ENCODE assay signal across 9 mouse cellular contexts in genomic region chr11:72052636-72053035, GRCm38 (mm10). TPM values are rescaled to one million over a fixed set of nuclear protein-coding genes. Genes with fewer than 3 reads are reported as not detected.
A peak's percentile ranks its signal among the peaks of the same experiment; 100 is the strongest.
DNase-seq lines count a peak whose midpoint lies in the region; ATAC-seq and TF ChIP-seq lines count a peak whose summit lies in the region.
"Had no signal": no experiment of that assay in that cellular context is flagged by ENCODE, and none has a peak within 500 bp of the region (broad histone marks: within the 10 kb centered on the region; RNA-seq: fewer than 3 reads in every experiment).

No protein-coding gene starts in this region.

- peak; percentile 90 for DNase-seq in CH12.LX (ENCODE audit: extremely low read depth)
- DNase-seq in MN1 (ENCODE audit: low spot score), result peak; percentile 68
- peak; percentile 77 for DNase-seq in cerebellum, adult 9-11 months
- DNase-seq in frontal cortex, postnatal 14 days (ENCODE audit: low spot score in 2 of 2), result peak; percentile 60 to 73
- peak; percentile 63 to 86 for DNase-seq in kidney, postnatal 36 days
- peak; percentile 67 to 75 for DNase-seq in lung, adult 18-20 months
- DNase-seq in retina, postnatal 7 days (ENCODE audit: low read depth, low spot score), result peak; percentile 80

- no peak for TF ChIP-seq POLR2A in CH12.LX (IDR thresholded peaks at IDR 0.05; ENCODE audit: low read depth, low read length)

- no peak for TF ChIP-seq EP300 in CH12.LX (IDR thresholded peaks at IDR 0.05; ENCODE audit: low read length)

- in situ Hi-C loops in CH12.LX (cut with MboI; ENCODE audit: low pct_ligation_motif_present, low pct_unique_long_range_greater_than_20kb, low sequenced_read_pairs), result no loop called here

- no peak for ATAC-seq in activated CD4-positive, CD25-positive, alpha-beta regulatory T cell, adult 4 months

- H3K9ac ChIP-seq in CH12.LX (ENCODE audit: insufficient read depth, low read depth), result no peak overlapping the region

- peaks cover 2 to 19% of the 10 kb centered on the region in 2 experiments; a peak in 2 of 4 replicates for H3K4me1 ChIP-seq in CH12.LX (ENCODE audit: control insufficient read depth in 1 of 2, insufficient read depth in 2 of 2)

- TF ChIP-seq CTCF in CH12.LX (conservative IDR thresholded peaks at IDR 0.05 in 1 of 2, IDR thresholded peaks at IDR 0.05 in 1 of 2; ENCODE audit: low read depth in 2 of 2, low read length in 2 of 2), result peak; percentile 97 to 99

- no peak overlapping the region for H3K27ac ChIP-seq in CH12.LX (ENCODE audit: insufficient read depth, low read depth)

- H3K36me3 ChIP-seq in CH12.LX (replicated peaks in 1 of 2; ENCODE audit: control insufficient read depth in 1 of 2, insufficient read depth in 1 of 2, low read length in 1 of 2), result peaks cover 0 to 15% of the 10 kb centered on the region in 2 experiments

- H3K4me2 ChIP-seq in CH12.LX (ENCODE audit: insufficient read depth, low read depth, poor library complexity, severe bottlenecking), result no peak overlapping the region

- H3K9me3 ChIP-seq in CH12.LX (replicated peaks; ENCODE audit: low read length), result no peaks in the 10 kb centered on the region

- peaks cover 16% of the 10 kb centered on the region for H3K27me3 ChIP-seq in CH12.LX (replicated peaks)

- TF ChIP-seq RAD21 in CH12.LX (IDR thresholded peaks at IDR 0.05; ENCODE audit: low read depth, low read length), result peak; percentile 95

- no peaks in the 10 kb centered on the region for H3K79me2 ChIP-seq in CH12.LX (replicated peaks; ENCODE audit: control insufficient read depth, extremely low read depth, insufficient read depth, poor library complexity, severe bottlenecking)

- dilution Hi-C loops in CH12.LX (cut with MboI; ENCODE audit: extremely low pct_ligation_motif_present, extremely low pct_unique_long_range_greater_than_20kb, low sequenced_read_pairs), result no loop called here

- H3K4me3 ChIP-seq in CH12.LX (replicated peaks in 1 of 3; ENCODE audit: low read depth in 2 of 3, low read length in 2 of 3, poor library complexity in 1 of 3), result no peak overlapping the region

TF ChIP-seq in CH12.LX, 34 proteins besides CTCF, POLR2A, EP300 and RAD21:
- TF ChIP-seq JUND (conservative IDR thresholded peaks at IDR 0.05; ENCODE audit: low read depth, low read length) (no peak), PAX5 (IDR thresholded peaks at IDR 0.05; ENCODE audit: low read length) (no peak), USF1 (IDR thresholded peaks at IDR 0.05; ENCODE audit: low read depth, low read length) (no peak), E2F4 (IDR thresholded peaks at IDR 0.05; ENCODE audit: insufficient replicate concordance, low read depth, low read length) (no peak), TCF12 (IDR thresholded peaks at IDR 0.05; ENCODE audit: low read depth, low read length) (no peak), HCFC1 (IDR thresholded peaks at IDR 0.05; ENCODE audit: low read depth, low read length) (no peak), UBTF (IDR thresholded peaks at IDR 0.05; ENCODE audit: low read depth, low read length) (no peak), NELFE (IDR thresholded peaks at IDR 0.05; ENCODE audit: low read depth, low read length) (peak; percentile 54; the same call in 1 of the 2 replicates), MXI1 (IDR thresholded peaks at IDR 0.05; ENCODE audit: low read depth, low read length) (no peak), MAX (IDR thresholded peaks at IDR 0.05; ENCODE audit: low read length) (peak; percentile 95), SIN3A (IDR thresholded peaks at IDR 0.05; ENCODE audit: low read length) (no peak), NRF1 (IDR thresholded peaks at IDR 0.05; ENCODE audit: low read depth, low read length) (no peak), SMC3 (IDR thresholded peaks at IDR 0.05; ENCODE audit: low read depth, low read length) (peak; percentile 92), KAT2A (IDR thresholded peaks at IDR 0.05; ENCODE audit: insufficient replicate concordance, low read length) (no peak), CHD1 (IDR thresholded peaks at IDR 0.05; ENCODE audit: low read depth, low read length) (no peak), ELF1 (IDR thresholded peaks at IDR 0.05; ENCODE audit: low read depth, low read length) (no peak), USF2 (conservative IDR thresholded peaks at IDR 0.05; ENCODE audit: low read depth, low read length) (no peak), BHLHE40 (IDR thresholded peaks at IDR 0.05; ENCODE audit: low read depth, low read length) (peak; percentile 44; the same call in 1 of the 2 replicates), ZKSCAN1 (IDR thresholded peaks at IDR 0.05; ENCODE audit: borderline replicate concordance, low read depth, low read length) (no peak), POLR2AphosphoS2 (IDR thresholded peaks at IDR 0.05; ENCODE audit: low read depth, low read length) (no peak), RCOR1 (conservative IDR thresholded peaks at IDR 0.05; ENCODE audit: low read depth, low read length) (no peak), IRF4 (IDR thresholded peaks at IDR 0.05; ENCODE audit: low read depth, low read length) (peak; percentile 42; the same call in 1 of the 2 replicates), ZNF384 (IDR thresholded peaks at IDR 0.05; ENCODE audit: low read depth, low read length) (no peak), GABPA (IDR thresholded peaks at IDR 0.05; ENCODE audit: insufficient replicate concordance, low read depth, low read length) (no peak), MYC (IDR thresholded peaks at IDR 0.05; ENCODE audit: low read depth, low read length) (peak; percentile 96), ETS1 (conservative IDR thresholded peaks at IDR 0.05; ENCODE audit: low read depth, low read length) (no peak), MAFK (IDR thresholded peaks at IDR 0.05; ENCODE audit: insufficient replicate concordance, low read length) (no peak), TBP (conservative IDR thresholded peaks at IDR 0.05; ENCODE audit: low read depth, low read length) (no peak), JUN (IDR thresholded peaks at IDR 0.05; ENCODE audit: insufficient read depth, low read depth, low read length) (no peak), MEF2A (IDR thresholded peaks at IDR 0.05; ENCODE audit: borderline replicate concordance, low read depth, low read length) (no peak; the same call in 1 of the 2 replicates), CHD2 (IDR thresholded peaks at IDR 0.05; ENCODE audit: low read length) (no peak), ZMIZ1 (IDR thresholded peaks at IDR 0.05; ENCODE audit: low read depth, low read length) (no peak), ZC3H11A (IDR thresholded peaks at IDR 0.05; ENCODE audit: low read depth, low read length) (peak; percentile 43), MAZ (IDR thresholded peaks at IDR 0.05; ENCODE audit: low read depth, low read length) (no peak)
TF ChIP-seq in CH12.LX: peak in this region for 7.

RNA-seq across cellular contexts. Expression of gene Pimreg, which starts 10.8 kb away (rescaled TPM):
- total RNA-seq in CH12.LX (2012; rRNA removed) (22.4 and 26.4 TPM in 2 replicates), CH12.LX (2014; rRNA removed) (49.5 and 52.7 TPM in 2 replicates)
- 27.9 and 28.9 TPM in 2 replicates for polyA plus RNA-seq in CH12.LX (2012; ENCODE audit: insufficient read length, low read depth)
- 1 to 10 TPM; 9.5 to 9.7 TPM for polyA plus RNA-seq in activated CD4-positive, CD25-positive, alpha-beta regulatory T cell, adult 4 months (2017; shearing (Covaris generic))

RNA-seq across cellular contexts. Expression of gene Aipl1, which starts 15.3 kb away (rescaled TPM):
- total RNA-seq in CH12.LX (2012; rRNA removed) (0.29 and 0.93 TPM in 2 replicates), CH12.LX (2014; rRNA removed) (0.81 and 0.90 TPM in 2 replicates)
- 0.71 and 1.0 TPM in 2 replicates for polyA plus RNA-seq in CH12.LX (2012; ENCODE audit: insufficient read length, low read depth)
- polyA plus RNA-seq in activated CD4-positive, CD25-positive, alpha-beta regulatory T cell, adult 4 months (2017; shearing (Covaris generic)), result under 1 TPM in 1 of 2 experiments, not detected in 1; 0.33 TPM
- total RNA-seq: layer of hippocampus, postnatal 25 days had no signal
